Mouse (Mus musculus) skeletal muscle tissue, adult 2 months (tissue): ENCODE data around the gene Szrd1.
"Not testable (repeated sequence)": the region's sequence is repeated elsewhere in the genome, so short reads cannot be mapped to it uniquely, and the experiment has no call there.

Experiments
- DNase-seq: peaks from one replicate; pipeline ENCODE4 v3.0.0-alpha.2; 2012; ENCODE audit warnings: low read depth, low spot score

Gene Szrd1

GRCm38 (mm10) chr4:141147112-141148008, 7.8 kb upstream of the Szrd1 start, which contains the start of gene Fbxo42:
TSS of gene Fbxo42 (plus strand) at chr4:141147913.
- peak; percentile 94 for DNase-seq

DNA sequence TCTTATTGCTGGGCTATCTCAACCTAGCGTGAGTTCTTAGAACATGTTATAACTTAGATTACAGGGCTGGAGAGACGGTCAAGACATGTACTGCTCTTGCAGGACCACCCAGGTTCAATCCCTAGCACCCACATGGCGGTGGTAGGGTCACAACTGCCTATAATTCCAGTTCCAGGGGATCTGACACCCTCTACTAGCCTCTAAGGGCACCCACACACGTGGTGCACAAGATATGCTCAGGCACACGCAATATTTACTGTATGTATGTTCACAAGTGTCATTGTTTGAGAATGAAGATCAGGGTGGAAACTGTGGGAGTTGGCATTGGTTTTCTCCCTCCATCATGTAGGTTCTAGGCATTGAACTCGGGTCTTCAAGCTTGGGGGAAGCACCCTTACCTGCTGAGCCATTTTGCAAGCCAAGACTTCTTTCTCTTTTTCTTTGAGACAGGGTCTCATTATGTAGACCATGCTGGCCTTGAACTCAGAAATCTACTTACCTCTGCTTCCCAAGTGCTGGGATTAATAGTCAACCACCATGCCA, 7.0 kb upstream of the Szrd1 start:
- DNase-seq = no peak

DNA sequence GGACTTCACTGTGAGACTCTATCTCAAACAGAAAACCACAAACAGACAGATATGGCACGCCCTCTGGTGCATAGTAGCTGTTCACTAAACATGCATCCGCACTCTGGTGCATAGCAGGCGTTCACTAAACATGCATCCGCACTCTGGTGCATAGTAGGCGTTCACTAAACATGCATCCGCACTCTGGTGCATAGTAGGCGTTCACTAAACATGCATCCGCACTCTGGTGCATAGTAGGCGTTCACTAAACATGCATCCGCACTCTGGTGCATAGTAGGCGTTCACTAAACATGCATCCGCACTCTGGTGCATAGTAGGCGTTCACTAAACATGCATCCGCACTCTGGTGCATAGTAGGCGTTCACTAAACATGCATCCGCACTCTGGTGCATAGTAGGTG, 5.5 kb upstream of the Szrd1 start:
- DNase-seq = not testable (repeated sequence)

DNA sequence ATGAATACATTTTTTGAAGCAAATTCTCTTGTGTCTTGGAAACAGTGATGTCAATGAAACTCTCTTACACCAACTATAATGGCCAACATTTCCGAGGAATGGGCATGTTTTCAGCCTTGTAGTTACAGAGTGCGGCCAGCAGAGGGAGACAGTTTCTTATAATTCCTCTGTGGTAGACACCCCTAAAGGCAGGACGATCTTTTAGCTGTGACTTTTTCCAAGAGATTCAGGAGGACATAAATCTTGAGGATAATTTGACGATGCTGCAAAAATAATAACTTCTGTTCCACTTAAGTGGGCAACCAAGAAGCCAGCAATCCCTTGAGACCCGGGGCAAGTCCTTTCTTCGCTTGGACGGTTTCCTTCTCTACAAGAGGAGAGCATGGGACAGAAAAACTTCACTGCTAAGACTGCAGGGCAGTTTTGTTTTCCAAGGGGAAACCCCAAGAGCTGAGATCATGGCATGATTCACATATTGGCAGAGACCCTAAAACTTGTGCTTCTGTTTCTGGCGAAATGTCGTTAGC, 2.8 kb upstream of the Szrd1 start:
- DNase-seq = peak; percentile 77

DNA sequence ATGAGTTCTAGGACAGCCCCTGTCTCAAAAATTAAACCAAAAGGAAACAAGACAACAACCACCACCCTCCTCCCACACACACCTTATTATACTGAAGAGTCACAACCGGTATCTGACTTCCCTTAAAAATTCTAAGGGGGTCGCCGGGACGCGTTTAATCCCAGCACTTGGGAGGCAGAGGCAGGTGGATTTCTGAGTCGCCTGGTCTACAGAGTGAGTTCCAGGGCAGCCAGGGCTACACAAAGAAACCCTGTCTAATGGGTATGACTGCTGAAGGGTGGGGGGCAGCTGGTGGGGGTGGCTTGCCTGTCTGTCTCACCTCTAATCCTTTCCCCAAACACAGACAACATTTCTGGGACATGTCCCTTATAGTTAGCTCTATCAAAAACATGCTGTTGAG, 1.4 kb upstream of the Szrd1 start:
- DNase-seq = no peak

- DNase-seq = not testable (repeated sequence)
Measured at GRCm38 (mm10) chr4:141140354-141140753, 779 bp upstream of the Szrd1 start.

GRCm38 (mm10) chr4:141138425-141139115, 1.0 kb downstream of the Szrd1 start:
- DNase-seq = no peak

- DNase-seq = not testable (repeated sequence)
Measured at GRCm38 (mm10) chr4:141137740-141138139, 1.8 kb downstream of the Szrd1 start.

DNA sequence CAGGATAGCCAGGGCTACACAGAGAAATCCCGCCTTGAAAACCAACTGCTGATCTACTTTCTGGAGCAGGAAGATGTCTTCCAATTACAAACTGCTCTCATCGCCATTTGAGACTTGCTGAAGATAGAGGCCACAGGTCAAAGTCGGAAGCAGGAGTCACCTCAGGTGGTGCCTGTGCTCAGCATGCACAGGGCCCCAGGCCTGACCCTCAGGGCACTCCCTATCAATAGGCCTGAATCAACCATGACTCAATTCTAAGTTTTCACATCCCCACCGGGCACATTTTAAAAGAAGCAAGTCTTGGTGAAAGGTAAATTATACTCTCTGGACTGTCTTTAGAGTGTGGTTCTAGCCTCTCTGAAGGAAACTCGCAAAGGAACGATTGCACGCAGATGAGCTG, 3.4 kb downstream of the Szrd1 start:
- no peak for DNase-seq

DNA sequence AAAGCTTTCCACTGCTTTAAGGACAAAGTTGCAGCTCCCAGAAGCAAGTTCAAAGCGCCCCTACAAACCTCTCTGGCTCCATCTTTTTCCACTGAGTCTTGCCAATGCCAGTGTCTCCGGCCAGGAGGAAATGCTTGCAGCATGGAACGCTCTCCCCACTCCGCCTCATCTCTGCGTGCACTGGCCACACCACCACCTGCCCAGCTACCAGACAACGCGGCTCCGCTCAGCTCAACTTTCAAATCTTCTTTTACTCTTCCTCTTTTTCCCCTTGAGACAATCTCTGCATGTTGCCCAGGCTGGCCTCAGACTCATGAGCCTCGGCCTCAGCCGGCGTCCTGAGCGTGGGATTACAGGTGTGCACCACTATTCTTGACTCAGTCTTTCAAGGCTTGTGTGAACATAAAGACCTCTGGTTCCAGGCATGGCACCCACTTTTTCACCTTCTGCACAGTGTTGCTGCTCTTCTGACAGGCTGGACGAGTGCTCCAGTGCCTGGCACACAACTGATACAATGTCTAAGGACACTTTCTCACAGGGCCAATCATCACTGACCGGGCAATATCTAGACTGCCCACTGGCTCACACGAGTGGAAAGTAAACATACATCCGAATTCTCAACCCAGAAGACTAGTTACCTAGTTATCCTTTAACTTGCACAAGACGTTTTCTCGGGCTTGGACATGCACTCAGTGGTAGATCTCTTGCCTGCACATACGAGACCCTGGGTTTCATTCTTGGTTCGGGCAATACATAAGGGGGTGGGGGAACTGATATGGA, 4.6 kb downstream of the Szrd1 start:
- peak; percentile 73 for DNase-seq

DNA sequence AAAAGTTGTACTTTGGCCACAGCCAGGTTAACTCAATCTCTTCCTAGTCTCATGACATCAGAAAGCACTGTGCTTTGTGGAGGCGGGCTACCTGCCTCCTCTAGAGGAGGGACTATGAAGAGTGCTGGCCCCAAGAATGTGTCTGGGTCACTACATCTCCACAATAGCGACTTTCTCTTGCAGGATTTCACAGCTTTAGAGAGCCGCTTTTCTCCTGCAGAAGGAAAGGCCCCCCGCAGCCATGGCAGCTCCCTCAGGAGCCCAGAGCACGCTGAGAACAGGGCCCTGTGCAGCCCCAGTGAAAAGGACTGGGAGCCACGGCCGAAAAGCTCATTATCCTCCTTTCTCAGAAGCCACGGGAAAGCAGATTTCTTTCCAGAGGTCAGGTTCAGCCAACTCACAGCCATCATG, 5.5 kb downstream of the Szrd1 start:
- no peak for DNase-seq

DNA sequence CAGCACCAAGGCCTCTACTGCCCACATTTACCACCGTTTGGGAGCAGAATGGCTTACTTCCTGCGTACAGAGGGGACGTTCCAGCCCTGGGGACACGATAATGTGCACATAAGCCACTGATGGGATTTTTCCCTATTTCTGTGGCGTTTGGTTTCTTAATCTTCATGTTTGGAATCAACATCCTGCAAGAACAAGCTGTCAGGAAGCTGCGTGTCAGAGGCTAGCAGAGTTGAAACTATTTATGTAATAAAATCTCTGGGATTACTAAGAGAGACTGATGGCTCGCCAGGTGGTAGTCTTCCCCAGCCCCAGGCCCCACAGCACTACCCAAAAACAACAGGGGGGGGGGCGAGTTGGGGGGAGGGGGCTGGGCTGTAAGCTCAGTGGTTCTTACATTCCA, 6.3 kb downstream of the Szrd1 start:
- DNase-seq = no peak

DNA sequence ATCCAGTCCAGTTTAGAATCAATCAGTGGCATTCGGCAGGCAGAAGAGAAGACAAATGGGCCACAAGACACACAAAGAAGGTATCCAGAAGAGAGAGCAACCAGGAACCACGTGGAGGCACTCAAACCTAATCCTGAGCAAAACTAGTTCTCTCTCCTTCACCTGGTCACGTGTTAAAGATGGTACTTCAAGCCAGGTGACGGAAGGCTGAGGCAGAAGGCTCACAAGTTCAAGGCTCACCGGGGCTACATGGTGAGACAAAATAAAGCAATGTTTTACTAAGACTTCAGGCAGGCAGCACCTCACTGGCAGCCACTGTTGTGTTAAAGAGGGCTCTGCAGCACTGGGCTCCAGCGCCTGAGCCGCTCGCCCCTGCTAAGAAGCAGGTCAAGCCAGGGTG, 7.4 kb downstream of the Szrd1 start:
- DNase-seq = no peak

DNA sequence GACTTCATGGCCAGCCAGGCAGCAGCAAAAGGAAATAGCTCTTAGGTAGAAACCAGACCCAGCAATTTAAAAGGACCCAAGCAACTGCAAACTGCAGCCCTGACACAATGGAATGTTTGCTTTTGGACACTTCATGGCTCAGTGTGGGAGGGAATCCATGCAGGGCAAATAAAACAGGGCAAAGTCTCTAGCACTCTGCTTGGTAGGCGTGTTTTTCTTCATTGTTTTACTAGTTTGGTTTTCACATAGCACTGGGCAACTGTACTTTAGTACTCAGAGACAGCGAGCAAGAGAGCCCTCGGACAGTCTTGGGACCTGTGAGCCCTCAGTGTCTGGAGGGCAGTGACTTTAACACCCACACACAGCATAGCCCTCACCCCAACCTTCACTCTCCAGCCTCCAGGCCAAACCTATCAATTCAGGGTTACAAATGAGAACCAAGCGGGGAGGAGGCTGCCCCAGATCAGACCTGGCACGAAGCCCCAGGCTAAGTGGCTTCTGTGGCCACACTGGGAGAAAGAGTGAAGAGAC, 8.0 kb downstream of the Szrd1 start:
- DNase-seq = no peak

DNA sequence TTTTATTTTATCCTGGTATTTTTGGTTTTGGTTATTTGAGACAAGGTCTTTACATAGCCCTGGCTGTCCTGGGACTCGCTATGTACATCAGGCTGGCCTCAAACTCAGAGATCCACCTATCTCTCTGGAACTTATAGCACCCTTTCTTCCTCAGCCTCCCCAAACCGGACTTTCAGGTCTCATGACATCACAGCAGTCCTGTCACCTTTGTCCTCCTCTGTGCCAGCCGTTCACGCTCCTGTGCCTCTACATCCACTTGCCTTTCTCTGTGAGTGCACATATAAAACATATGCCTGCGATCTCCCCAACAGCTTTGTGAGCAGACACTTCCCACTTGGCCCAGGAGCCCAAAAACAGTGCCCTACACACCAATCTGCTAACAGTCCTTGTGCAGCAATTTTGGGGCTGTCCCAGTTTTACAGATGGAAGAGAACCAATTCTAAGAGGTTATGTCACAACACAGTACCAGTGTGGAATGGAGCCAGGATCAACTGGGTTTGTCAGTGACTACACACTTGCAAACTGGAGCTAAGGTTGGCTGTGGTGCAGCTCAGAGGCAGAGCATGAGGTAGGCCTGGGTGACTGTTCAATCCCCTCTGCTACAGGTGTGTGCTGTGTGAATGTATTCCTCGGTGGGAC, 8.8 kb downstream of the Szrd1 start:
- DNase-seq = no peak

DNA sequence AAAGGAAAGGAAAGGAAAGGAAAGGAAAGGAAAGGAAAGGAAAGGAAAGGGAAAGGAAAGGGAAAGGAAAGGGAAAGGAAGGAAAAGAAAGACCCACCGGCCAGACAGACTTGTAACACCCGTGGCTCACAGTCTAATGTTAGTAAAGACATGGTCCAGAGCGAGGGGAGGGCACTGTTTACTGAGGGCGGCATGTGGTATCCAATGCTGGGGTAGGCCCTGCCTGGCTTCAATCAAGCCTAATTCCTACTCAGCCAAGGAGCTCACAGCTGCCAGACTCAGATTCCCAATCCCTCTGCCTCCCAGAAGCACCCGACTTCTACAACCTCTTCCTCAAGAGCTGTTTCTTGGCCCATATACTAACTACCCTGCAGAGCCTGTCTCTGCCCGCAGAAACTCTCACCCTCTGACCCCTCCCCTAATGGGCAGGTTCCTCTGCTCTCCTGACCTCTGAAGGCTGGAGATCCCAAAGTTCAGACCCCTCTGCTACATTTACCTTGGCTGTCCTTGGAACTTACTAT, 10.3 kb downstream of the Szrd1 start:
- no peak for DNase-seq

GRCm38 (mm10) chr4:141123065-141123464, 16.5 kb downstream of the Szrd1 start:
- DNase-seq = no peak

DNA sequence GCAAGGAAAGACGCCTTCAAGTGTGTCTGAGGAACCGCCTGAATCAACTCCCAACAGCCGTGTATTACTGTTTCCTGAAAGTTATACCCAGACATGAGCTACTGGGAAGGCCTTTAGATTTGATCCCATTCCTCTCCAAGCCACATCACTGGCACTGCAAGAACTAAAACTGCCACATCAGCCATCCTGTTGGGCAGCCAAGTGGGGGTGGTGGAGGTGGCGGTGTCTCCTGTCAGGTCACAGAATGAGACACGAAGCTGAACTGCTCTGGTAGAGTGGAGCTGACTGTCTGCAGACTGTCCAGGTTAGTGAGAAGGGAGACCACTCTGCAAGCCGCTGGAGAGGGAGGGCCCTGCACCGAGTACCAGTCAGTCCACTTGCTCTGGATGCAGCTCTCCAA, 16.9 kb downstream of the Szrd1 start:
- peak; percentile 55 for DNase-seq

DNA sequence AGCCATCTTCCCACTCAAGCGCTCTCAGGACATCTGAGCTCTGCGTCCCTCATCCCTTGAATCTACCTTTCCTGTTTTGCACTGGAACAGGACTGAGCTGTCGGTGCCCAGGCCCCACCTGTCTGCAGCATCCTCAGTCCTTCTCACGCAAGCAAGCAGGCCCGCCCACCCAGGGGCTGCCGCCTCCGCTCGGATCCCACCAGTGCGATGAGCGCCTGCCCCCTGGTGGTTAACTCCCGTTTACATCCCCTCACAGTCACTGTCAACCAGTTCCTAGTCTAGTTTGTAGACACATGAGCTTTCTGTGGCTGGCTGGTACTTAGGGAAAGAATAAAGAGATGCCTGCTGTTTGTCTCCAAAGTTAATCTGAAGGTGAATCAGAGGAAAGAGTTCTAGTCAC, 18.9 kb downstream of the Szrd1 start:
- no peak for DNase-seq

DNA sequence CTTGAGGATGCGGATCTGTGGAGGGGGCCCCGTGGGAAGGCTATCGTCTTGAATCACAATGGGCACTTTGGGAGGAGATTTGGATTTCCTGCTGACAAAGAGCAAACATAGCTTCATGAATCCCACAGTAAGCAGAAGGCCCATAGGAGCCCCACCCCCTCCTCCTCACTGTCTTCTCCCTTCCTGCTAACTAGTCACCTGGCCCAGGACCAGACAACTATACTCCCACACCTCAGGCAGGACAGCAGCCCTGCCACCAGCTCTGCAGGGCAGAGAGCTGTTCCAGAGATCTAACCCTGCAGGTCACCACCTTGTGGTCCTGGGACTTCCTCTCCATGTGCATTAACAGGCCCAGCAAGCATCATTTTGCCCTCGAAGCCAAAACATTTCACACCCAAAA, 20.9 kb downstream of the Szrd1 start:
- DNase-seq = no peak

DNA sequence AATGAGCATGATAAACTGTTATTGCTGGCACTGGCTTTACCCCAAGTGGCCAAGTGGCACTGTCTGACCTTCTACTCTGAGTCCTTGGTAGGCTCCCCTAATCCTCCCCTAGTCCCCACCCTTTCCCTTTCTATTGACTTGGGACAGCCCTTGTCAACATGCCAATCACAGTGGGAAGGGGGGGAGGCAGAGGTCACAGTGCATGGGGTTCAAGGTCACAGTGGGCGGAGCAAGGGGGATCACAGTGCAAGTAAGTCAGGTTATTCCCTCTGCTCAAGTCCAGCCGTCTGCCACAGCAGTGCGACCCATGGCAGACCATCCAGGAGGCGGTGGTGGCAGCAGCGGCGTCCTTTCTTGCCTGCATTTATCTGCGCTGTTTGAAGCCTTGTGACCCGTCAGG, 24.2 kb downstream of the Szrd1 start:
- DNase-seq = no peak
